Mouse (Mus musculus) limb, embryonic 11.5 days (tissue): ENCODE results near the gene Arhgef17. TPM values are rescaled to one million over a fixed set of nuclear protein-coding genes. Genes with fewer than 3 reads are reported as not detected.

Experiments used
- ATAC-seq: fragments of 200-750 bp; cut with Nextera tagmentation; 2 replicates; pipeline ENCODE4 v1.8.0; 2017; ENCODE audit warnings: low read depth; ENCODE audit not compliant: insufficient number of reproducible peaks, low FRiP score, low TSS enrichment
- DNase-seq: peaks from one replicate; pipeline ENCODE4 v3.0.0-alpha.2; 2015; ENCODE audit warnings: low spot score
- H3K27ac ChIP-seq: fragments of 300-500 bp; sonication (generic); replicated peaks from 2 replicates; pipeline ENCODE4 v1.5.1; 2014; ENCODE audit warnings: low read depth, mild to moderate bottlenecking, low read length
- H3K27me3 ChIP-seq: fragments of 300-500 bp; sonication (generic); 2 replicates; pipeline ENCODE4 v1.6.1; 2014; ENCODE audit warnings: mild to moderate bottlenecking, low read length, mixed read lengths; ENCODE audit not compliant: control insufficient read depth, insufficient read depth
- H3K36me3 ChIP-seq: fragments of 300-500 bp; sonication (generic); 2 replicates; pipeline ENCODE4 v1.6.1; 2014; ENCODE audit warnings: mild to moderate bottlenecking, low read length, moderate library complexity, mixed read lengths; ENCODE audit not compliant: control insufficient read depth, insufficient read depth
- H3K4me1 ChIP-seq: fragments of 300-500 bp; sonication (generic); 2 replicates; pipeline ENCODE4 v1.6.1; 2014; ENCODE audit warnings: low read length, mixed read lengths; ENCODE audit not compliant: control insufficient read depth, insufficient read depth
- H3K4me2 ChIP-seq: fragments of 300-500 bp; sonication (generic); 2 replicates; pipeline ENCODE4 v1.6.1; 2014; ENCODE audit warnings: low read depth, mild to moderate bottlenecking, moderate library complexity; ENCODE audit not compliant: severe bottlenecking
- H3K4me3 ChIP-seq: fragments of 300-500 bp; sonication (generic); 2 replicates; pipeline ENCODE4 v1.5.1; 2014; ENCODE audit warnings: low read depth, low read length
- H3K9ac ChIP-seq: fragments of 300-500 bp; sonication (generic); 2 replicates; pipeline ENCODE4 v1.6.1; 2014; ENCODE audit warnings: mild to moderate bottlenecking, low read length
- H3K9me3 ChIP-seq: fragments of 300-500 bp; sonication (generic); 2 replicates; pipeline ENCODE4 v1.6.1; 2016; ENCODE audit warnings: low read length; ENCODE audit not compliant: control insufficient read depth
- WGBS: fragments of 180-500 bp; shearing (Covaris S2); extraction: QIAGEN DNeasy Blood & Tissue Kit; methylation state at CpG from one replicate; pipeline ENCODE4 v1.1.7; 2014; 5-methylcytosine and 5-hydroxymethylcytosine counted together
- polyA plus RNA-seq: library from polyadenylated mRNA; unstranded; fragments of >200 nt; fragmentation: Nextera tagmentation; extraction: Ambion mirVana; gene quantifications from 2 replicates; pipeline ENCODE4 v1.2.1, GENCODE M21; 2014

The Arhgef17 gene
- polyA plus RNA-seq, 1 experiment from 2014 or later: 12.6 TPM

DNA sequence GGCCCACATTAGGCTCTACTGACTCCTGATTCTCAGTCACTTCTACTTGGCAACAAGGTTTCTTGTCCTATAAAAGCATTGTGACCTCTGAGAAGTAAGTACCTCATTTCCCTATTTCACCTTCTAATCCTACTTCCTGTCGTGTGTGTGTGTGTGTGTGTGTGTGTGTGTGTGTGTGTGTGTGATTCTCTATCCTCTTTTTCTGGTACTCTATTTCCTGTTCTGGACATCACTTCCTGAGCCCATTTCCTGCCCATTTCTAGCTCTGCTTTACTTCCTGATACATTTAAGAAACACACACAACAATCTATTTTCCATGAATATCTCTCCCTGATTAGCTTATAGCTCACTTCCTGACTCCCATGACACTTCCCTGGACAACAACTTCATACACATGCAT is 56.1 kb downstream of the Arhgef17 start:
- ATAC-seq (no peak), DNase-seq (no peak)
- Histone ChIP-seq H3K4me3 (no peak overlapping the region), H3K36me3 (peaks cover 35% of the 10 kb centered on the region), H3K9me3 (no peaks in the 10 kb centered on the region), H3K27ac (no peak overlapping the region), H3K9ac (no peak overlapping the region), H3K4me2 (no peak overlapping the region), H3K4me1 (0 out of 2 replicates have a peak, but pooled peaks cover 2% of the 10 kb centered on the region), H3K27me3 (no peaks in the 10 kb centered on the region)
- WGBS: 73% methylated on average over 1 of the region's 1 CpGs

GRCm38 (mm10) chr7:100873197-100873596 is 58.7 kb downstream of the Arhgef17 start:
- H3K27ac ChIP-seq: no peak overlapping the region
- H3K4me3 ChIP-seq: no peak overlapping the region
- no peak for ATAC-seq
- H3K9me3 ChIP-seq: no peaks in the 10 kb centered on the region
- H3K9ac ChIP-seq: no peak overlapping the region
- H3K36me3 ChIP-seq: peaks cover 19% of the 10 kb centered on the region; the same call in 1 of the 2 replicates
- no peak overlapping the region for H3K4me2 ChIP-seq
- no peaks in the 10 kb centered on the region for H3K4me1 ChIP-seq
- no peak for DNase-seq
- WGBS: 93% methylated on average over 13 of the region's 13 CpGs
- no peaks in the 10 kb centered on the region for H3K27me3 ChIP-seq

DNA sequence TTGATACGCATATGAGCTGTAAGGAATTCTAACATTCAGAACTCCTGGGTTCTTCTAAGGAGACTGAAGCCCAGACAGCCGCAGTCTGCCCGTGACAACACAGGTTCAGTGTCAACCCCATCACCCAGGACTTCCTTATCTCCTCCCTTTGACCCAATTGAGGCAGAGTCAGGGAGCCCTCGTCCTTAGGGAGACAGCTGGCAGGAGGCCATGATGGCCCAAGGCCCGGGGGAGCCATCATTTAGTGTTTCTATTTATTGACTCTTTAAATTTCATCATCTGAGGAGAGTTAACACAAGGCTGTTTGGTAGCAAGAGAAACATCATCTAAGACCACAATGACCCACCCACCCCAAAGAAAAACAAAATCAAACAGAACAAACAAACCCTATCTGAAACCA is 60.0 kb downstream of the Arhgef17 start:
- no peaks in the 10 kb centered on the region for H3K4me1 ChIP-seq
- 89% methylated on average over 5 of the region's 5 CpGs for whole genome bisulfite sequencing
- H3K9ac ChIP-seq: no peak overlapping the region
- no peak overlapping the region for H3K4me3 ChIP-seq
- no peak overlapping the region for H3K27ac ChIP-seq
- H3K4me2 ChIP-seq: no peak overlapping the region
- peaks cover 13% of the 10 kb centered on the region; the same call in 1 of the 2 replicates for H3K36me3 ChIP-seq
- no peak for ATAC-seq
- no peak for DNase-seq
- H3K27me3 ChIP-seq: no peaks in the 10 kb centered on the region
- no peaks in the 10 kb centered on the region for H3K9me3 ChIP-seq

GRCm38 (mm10) chr7:100871355-100871754 is 60.6 kb downstream of the Arhgef17 start:
- Histone ChIP-seq H3K27me3 (no peaks in the 10 kb centered on the region), H3K9ac (no peak overlapping the region), H3K4me3 (no peak overlapping the region), H3K4me2 (no peak overlapping the region), H3K27ac (no peak overlapping the region), H3K36me3 (peaks cover 13% of the 10 kb centered on the region; the same call in 1 of the 2 replicates), H3K9me3 (no peaks in the 10 kb centered on the region), H3K4me1 (no peaks in the 10 kb centered on the region)
- 90% methylated on average over 4 of the region's 4 CpGs for WGBS
- DNase-seq (no peak), ATAC-seq (no peak)

- ATAC-seq (no peak), DNase-seq (no peak)
- Histone ChIP-seq H3K27me3 (no peaks in the 10 kb centered on the region), H3K9me3 (no peaks in the 10 kb centered on the region), H3K36me3 (peaks cover 13% of the 10 kb centered on the region; the same call in 1 of the 2 replicates), H3K9ac (no peak overlapping the region), H3K4me2 (no peak overlapping the region), H3K27ac (no peak overlapping the region), H3K4me3 (no peak overlapping the region), H3K4me1 (no peaks in the 10 kb centered on the region)
- 81% methylated on average over 8 of the region's 8 CpGs for WGBS
Observed at GRCm38 (mm10) chr7:100869877-100870629, 61.9 kb downstream of the Arhgef17 start.

GRCm38 (mm10) chr7:100868551-100868950 is 63.4 kb downstream of the Arhgef17 start:
- Histone ChIP-seq H3K4me2 (no peak overlapping the region), H3K4me1 (no peaks in the 10 kb centered on the region), H3K9me3 (no peaks in the 10 kb centered on the region), H3K36me3 (peaks cover 6% of the 10 kb centered on the region; the same call in 1 of the 2 replicates), H3K27ac (no peak overlapping the region), H3K27me3 (no peaks in the 10 kb centered on the region), H3K9ac (no peak overlapping the region), H3K4me3 (no peak overlapping the region)
- WGBS: 85% methylated on average over 4 of the region's 4 CpGs
- DNase-seq (no peak), ATAC-seq (no peak)

GRCm38 (mm10) chr7:100867561-100867960 is 64.3 kb downstream of the Arhgef17 start:
- H3K27me3 ChIP-seq: no peaks in the 10 kb centered on the region
- H3K4me1 ChIP-seq: 0 out of 2 replicates have a peak, but pooled peaks cover 2% of the 10 kb centered on the region
- no peak overlapping the region for H3K4me3 ChIP-seq
- no peak overlapping the region for H3K4me2 ChIP-seq
- H3K9ac ChIP-seq: no peak overlapping the region
- H3K9me3 ChIP-seq: no peaks in the 10 kb centered on the region
- no peak for DNase-seq
- H3K36me3 ChIP-seq: no peaks in the 10 kb centered on the region; the same call in 1 of the 2 replicates
- no peak overlapping the region for H3K27ac ChIP-seq
- no peak for ATAC-seq
- WGBS: 49% methylated on average over 2 of the region's 2 CpGs

- 0 out of 2 replicates have a peak, but pooled peaks cover 5% of the 10 kb centered on the region for H3K4me1 ChIP-seq
- ATAC-seq (no peak), DNase-seq (peak; percentile 84)
- no peak overlapping the region for H3K4me2 ChIP-seq
- H3K36me3 ChIP-seq: no peaks in the 10 kb centered on the region
- H3K27ac ChIP-seq: no peak overlapping the region
- no peak overlapping the region for H3K9ac ChIP-seq
- no peaks in the 10 kb centered on the region for H3K27me3 ChIP-seq
- no peaks in the 10 kb centered on the region for H3K9me3 ChIP-seq
- WGBS: 18% methylated on average over 3 of the region's 3 CpGs
- H3K4me3 ChIP-seq: no peak overlapping the region
Observed at GRCm38 (mm10) chr7:100866675-100867074, 65.2 kb downstream of the Arhgef17 start.
